Mouse (Mus musculus) ES-E14 (cell line): ENCODE results near the gene Scd4.

ENCODE experiments used
- CHD2 ChIP-seq: IDR thresholded peaks from 2 replicates; pipeline ENCODE4 v1.6.1; 2014; ENCODE audit warnings: mild to moderate bottlenecking, low read depth, low read length, inconsistent platforms
- ZNF384 ChIP-seq: IDR thresholded peaks from 2 replicates; pipeline ENCODE4 v1.6.1; 2012; ENCODE audit warnings: low read depth, low read length, inconsistent platforms

- TF ChIP-seq ZNF384 (no peak), CHD2 (no peak)
Observed at GRCm38 (mm10) chr19:44309351-44310154, 23.3 kb upstream of the Scd4 start.
